Mouse (Mus musculus) cerebellum, adult 2 months (tissue): ENCODE measurements around the gene Ptov1. TPM values are rescaled to one million over a fixed set of nuclear protein-coding genes. Genes with fewer than 3 reads are reported as not detected.
A peak's percentile ranks its signal among the peaks of the same experiment; 100 is the strongest.

Experiments
- DNase-seq, 2 experiments: peaks; one replicate each; pipeline ENCODE4 v3.0.0; 2021
- H3K27ac ChIP-seq: fragments of 200-500 bp; 2 replicates; pipeline ENCODE4 v1.5.1; 2012; ENCODE audit warnings: low read length, control low read depth, inconsistent platforms; ENCODE audit not compliant: insufficient read depth
- H3K27me3 ChIP-seq: fragments of 200-500 bp; 2 replicates; pipeline ENCODE4 v1.6.1; 2012; ENCODE audit warnings: inconsistent platforms, mild to moderate bottlenecking, low read length, moderate library complexity; ENCODE audit not compliant: control insufficient read depth, insufficient read depth
- H3K4me1 ChIP-seq: fragments of 200-500 bp; 2 replicates; pipeline ENCODE4 v1.6.1; 2011; ENCODE audit warnings: low read length; ENCODE audit not compliant: control insufficient read depth, insufficient read depth
- H3K4me3 ChIP-seq: fragments of 200-500 bp; replicated peaks from 2 replicates; pipeline ENCODE3; 2011; ENCODE audit warnings: mild to moderate bottlenecking, low read depth, low read length, control low read depth; ENCODE audit not compliant: insufficient read depth
- CTCF ChIP-seq: fragments of 200-500 bp; IDR thresholded peaks from 2 replicates; pipeline ENCODE4 v1.5.1; 2011; ENCODE audit warnings: low read depth, mild to moderate bottlenecking, control low read depth, low read length, moderate library complexity, borderline replicate concordance; ENCODE audit not compliant: insufficient read depth
- POLR2A ChIP-seq: fragments of 200-500 bp; IDR thresholded peaks from 2 replicates; pipeline ENCODE4 v1.6.1; 2011; ENCODE audit warnings: low read length, control low read depth, borderline replicate concordance; ENCODE audit not compliant: insufficient read depth
- WGBS: fragments of 180-500 bp; shearing (Covaris S2); methylation state at CpG from one replicate; pipeline ENCODE4 v1.1.7; 2018; 5-methylcytosine and 5-hydroxymethylcytosine counted together
- polyA plus RNA-seq: library from polyadenylated mRNA; depleted of rRNA; stranded (reverse); fragments of >200 nt; gene quantifications from 2 replicates; pipeline ENCODE4 v1.2.3, GENCODE M21; 2012

Ptov1 gene
- polyA plus RNA-seq, 1 experiment = 355 TPM

DNA sequence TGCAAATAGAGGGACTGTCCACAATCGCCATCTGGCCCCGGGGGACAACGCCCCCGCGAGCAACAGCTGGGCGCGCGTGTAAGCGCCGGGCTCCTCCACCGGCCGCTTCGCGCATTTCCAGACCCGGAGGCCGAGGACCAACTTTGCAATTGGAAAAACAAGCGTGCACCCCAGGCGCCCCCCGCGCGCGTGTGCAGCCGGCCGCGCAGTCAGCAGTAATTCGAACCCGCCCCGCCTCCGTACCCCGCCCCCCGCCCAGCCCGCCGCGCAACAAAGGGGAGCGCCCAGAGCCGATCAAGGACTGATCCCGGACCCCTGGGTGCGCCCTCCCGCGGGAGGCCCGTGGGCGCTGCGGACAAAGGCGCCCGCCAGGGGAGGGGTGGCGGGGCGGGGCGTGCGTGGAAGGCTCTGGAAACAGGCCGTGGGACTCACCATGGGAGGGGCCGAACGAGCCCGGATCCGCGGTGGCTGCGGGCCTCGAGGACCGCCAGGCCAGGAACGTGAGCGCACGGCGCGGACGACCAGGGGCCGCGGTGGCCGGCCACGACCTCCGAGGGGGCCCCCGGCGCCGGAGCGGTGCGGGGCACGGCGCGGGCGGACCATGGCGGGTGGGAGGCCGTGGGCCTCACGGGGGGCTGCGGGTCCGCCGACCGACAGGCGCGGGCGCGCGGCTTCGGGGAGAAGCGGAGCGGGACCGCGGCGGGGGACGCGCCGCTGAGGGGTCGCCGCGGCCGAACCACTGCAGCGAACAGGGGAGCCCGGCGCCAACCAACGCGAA is 480 bp downstream of the Ptov1 start:
- TF ChIP-seq CTCF = no peak
- TF ChIP-seq POLR2A = no peak
- Histone ChIP-seq H3K4me3 (peak overlapping the region; percentile 53), H3K27ac (peak overlapping the region; percentile 98), H3K27me3 (no peaks in the 10 kb centered on the region), H3K4me1 (peaks cover 33% of the 10 kb centered on the region)
- whole genome bisulfite sequencing = 1% methylated on average over 95 of the region's 108 CpGs
- DNase-seq = peak; percentile 67 to 75

DNA sequence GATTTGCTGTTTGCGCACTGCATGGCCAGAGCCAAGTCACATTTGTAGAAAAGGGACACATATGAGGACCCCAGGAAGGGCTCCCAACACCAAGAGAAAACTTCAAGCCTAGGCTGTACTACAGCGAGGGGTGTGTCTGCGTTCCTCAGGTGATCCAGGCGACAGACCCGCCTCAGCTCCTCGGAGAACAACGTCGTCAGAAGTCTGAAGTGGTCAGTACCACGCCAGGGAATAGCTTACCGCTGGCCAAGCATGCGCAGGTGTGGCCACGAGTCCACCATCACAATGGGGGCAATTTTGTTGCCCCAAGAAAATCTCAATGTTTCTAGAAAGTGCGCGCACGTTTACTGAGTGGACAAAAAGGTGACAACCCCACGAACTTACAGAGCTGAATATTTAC is 1.1 kb downstream of the Ptov1 start:
- WGBS = under 1% methylated on average over 16 of the region's 16 CpGs
- Histone ChIP-seq H3K4me3 (peak overlapping the region; percentile 53), H3K27me3 (no peaks in the 10 kb centered on the region), H3K27ac (no peak overlapping the region), H3K4me1 (peaks cover 34% of the 10 kb centered on the region)
- DNase-seq = peak in 1 of 2 experiments; percentile 31
- no peak for TF ChIP-seq CTCF
- no peak for TF ChIP-seq POLR2A

DNA sequence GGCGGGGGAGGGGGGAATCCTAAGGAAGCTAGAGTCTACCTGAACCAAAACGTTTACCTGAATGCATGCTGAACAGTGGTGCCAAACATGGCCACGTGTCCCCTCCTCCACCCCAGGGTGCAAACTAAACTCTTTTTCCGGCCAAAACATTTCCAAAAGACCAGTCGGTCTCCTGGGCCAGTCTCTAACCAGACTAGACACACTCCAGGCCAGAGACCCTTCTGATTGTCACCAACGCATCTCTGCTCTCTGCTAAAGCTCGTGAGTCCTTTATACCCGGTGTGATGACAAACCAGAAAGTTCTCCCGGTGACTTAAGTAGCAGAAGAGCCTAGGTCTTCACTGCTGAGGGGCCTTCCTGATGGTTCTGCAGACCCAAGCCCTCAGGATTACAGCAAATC is 1.8 kb downstream of the Ptov1 start:
- Histone ChIP-seq H3K27ac (no peak overlapping the region), H3K4me3 (peak overlapping the region; percentile 53), H3K27me3 (no peaks in the 10 kb centered on the region), H3K4me1 (peaks cover 36% of the 10 kb centered on the region)
- no peak for TF ChIP-seq CTCF
- TF ChIP-seq POLR2A = no peak
- WGBS = 12% methylated on average over 9 of the region's 9 CpGs
- DNase-seq = peak in 1 of 2 experiments; percentile 24

DNA sequence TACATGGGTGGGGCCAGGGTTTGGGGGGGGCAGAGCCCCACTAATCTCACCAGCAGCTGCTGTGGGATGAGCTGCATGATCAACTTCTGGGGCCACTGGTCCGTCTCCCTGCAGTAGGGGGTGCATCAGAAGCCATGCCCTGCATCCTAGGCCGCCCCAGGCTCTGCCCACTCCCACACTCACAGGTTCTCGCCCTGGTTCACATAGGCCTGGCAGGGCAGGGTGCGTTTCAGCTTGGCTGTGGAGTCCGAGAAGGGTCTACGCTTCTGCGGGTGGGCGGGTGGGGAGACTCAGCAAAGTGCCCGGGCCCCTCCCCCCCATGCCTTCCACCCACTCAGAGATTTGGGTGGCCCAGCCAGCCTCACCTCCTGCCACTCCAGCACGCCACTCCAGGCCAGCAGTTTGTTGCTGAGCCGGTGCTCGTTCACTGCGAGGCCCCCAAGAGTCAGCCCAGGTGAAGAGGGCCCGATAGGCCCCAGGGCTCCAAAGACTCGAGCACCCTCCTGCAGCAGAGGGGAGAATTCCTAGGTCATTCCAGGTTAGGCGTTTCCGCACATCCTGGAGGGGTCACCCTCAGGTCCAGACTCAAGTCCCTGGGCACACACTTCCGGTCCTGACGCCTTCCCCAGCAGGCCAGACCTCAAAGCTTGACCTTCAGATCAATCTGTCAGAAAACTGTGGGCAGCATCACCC is 2.4 kb downstream of the Ptov1 start:
- H3K27ac ChIP-seq = no peak overlapping the region
- H3K4me1 ChIP-seq = peaks cover 36% of the 10 kb centered on the region
- DNase-seq = peak; percentile 44 to 46
- TF ChIP-seq POLR2A (no peak), CTCF (no peak)
- peak overlapping the region; percentile 29 for H3K4me3 ChIP-seq
- 23% methylated on average over 19 of the region's 19 CpGs for WGBS
- H3K27me3 ChIP-seq = no peaks in the 10 kb centered on the region

DNA sequence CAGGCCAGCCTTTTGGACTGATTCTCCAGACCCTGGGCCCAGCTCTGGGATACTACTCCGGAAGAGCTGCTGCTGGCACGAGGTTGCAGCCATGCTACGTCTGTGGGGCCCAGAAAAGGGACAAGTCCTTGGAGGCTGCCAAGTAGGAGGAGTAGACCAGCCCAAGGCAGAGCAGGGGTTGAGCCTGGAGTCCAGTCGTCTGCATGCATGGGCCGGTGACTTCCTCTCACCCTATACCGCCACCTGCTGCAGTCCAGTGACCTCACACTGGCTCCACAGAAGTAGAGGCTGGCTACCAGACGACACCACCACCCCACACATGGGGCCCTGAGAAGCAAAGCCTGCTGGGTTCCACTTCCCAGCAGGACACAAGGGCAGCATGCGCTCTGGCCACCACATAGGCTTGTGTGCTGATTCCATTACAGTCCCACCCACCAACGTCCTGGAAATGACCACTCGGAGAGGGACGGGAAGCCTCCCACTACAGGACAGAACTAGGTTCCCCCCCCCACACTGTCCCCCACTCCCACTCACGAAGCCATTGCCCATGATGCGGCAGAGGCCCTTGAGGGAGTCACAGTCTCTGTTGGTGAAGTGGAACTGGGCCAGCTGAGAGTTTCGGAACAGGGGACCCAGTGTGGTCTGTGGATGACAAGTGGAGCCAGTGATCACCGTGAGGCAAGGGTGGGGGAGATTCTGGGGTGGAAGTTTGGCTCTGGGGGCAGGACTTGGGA is 3.1 kb downstream of the Ptov1 start:
- Histone ChIP-seq H3K4me3 (peak overlapping the region; percentile 1), H3K4me1 (peaks cover 37% of the 10 kb centered on the region), H3K27ac (peak overlapping the region; percentile 2; the same call in 1 of the 2 replicates), H3K27me3 (no peaks in the 10 kb centered on the region)
- 2% methylated on average over 15 of the region's 15 CpGs for WGBS
- TF ChIP-seq POLR2A (no peak), CTCF (no peak)
- DNase-seq = peak; percentile 58 to 61

DNA sequence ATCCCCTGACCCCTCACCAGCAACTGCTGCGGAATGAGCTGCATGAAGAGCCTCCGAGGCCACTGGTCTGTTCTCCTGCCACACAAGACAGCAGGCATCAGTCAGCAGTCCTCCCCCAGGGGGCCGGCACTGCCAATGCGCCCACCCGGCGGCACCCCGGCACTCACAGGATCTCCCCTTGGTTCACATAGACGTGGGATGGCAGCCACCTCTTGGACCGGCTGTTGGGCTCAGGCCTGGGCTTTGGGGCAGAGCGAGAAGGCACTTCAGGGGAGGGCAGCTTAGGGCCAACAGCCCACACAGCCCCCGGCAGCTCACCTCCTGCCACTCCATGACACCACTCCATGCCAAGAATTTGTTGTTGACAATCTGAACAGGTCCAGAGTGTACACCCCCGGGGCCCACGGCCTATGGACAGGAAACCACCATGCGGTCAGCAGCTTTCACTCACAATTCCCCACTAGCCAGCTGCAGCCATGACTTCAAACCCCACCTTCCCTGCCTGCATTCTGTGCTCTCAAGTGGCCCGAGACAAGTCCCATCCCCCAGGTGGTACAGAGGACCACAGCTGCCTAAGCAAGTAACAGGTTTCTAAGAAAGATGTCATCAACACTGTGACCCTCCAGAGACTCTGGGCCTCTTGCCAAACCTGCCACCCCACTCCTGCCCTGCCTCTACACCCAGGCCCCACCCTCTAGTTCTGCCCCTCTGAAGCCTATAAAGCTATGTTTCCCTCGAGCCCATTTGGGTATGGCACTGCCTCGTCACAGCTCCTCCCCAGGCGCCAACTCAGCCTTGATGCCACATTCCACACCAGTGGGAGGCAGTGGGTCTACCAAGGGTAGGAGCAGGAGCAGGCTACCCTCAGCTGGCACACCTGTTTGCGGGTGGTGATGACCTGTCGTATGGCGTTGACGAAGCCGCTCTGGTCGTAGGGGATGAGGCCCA is 4.7 kb downstream of the Ptov1 start:
- peaks cover 48% of the 10 kb centered on the region for H3K4me1 ChIP-seq
- DNase-seq = peak; percentile 38 to 44
- H3K27ac ChIP-seq = peak overlapping the region; percentile 36; the same call in 1 of the 2 replicates
- 30% methylated on average over 24 of the region's 24 CpGs for WGBS
- TF ChIP-seq POLR2A = peak; percentile 27; the same call in 1 of the 2 replicates
- TF ChIP-seq CTCF = no peak
- H3K27me3 ChIP-seq = no peaks in the 10 kb centered on the region
- no peak overlapping the region for H3K4me3 ChIP-seq

DNA sequence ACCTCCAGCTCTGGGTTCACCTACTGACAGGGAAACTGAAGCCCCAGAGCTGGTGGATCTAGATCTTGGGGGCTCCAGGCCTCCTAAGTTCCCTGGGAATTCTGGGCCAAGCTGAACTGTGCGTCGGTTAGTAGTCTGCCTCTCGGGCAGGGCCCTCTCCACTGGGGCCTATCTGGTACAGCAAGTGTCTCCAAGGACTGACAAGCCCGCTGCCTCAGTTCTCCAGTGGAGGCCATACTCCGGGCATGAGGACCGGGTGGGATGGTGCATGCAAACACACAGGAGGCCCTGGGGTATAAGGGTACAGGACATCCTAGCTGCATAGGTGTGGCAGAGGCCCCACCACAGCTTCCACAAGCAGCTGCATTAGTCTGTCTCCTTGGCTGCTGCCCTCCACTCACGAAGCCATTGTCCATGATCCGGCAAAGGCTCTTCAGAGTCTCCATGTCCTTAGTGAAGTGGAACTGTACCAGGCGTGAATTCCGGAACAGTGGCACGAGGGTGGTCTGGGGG is 5.5 kb downstream of the Ptov1 start:
- 52% methylated on average over 11 of the region's 11 CpGs for WGBS
- H3K4me1 ChIP-seq = peaks cover 48% of the 10 kb centered on the region

More for the DNA sequence above, 5.5 kb downstream of the Ptov1 start:
- Histone ChIP-seq H3K27me3 (no peaks in the 10 kb centered on the region), H3K4me3 (no peak overlapping the region), H3K27ac (no peak overlapping the region)
- no peak for DNase-seq
- TF ChIP-seq POLR2A (no peak), CTCF (no peak)
